Mouse (Mus musculus) small intestine, adult 2 months (tissue): ENCODE measurements around the gene Chad. TPM values are rescaled to one million over a fixed set of nuclear protein-coding genes. Genes with fewer than 3 reads are reported as not detected.

Experiments used
- H3K27ac ChIP-seq: fragments of 200-500 bp; 2 replicates; pipeline ENCODE4 v1.5.1; 2012; ENCODE audit warnings: low read depth, low read length, control low read depth, inconsistent platforms; ENCODE audit not compliant: insufficient read depth
- H3K27me3 ChIP-seq: fragments of 200-500 bp; 2 replicates; pipeline ENCODE4 v1.6.1; 2012; ENCODE audit warnings: mild to moderate bottlenecking, moderate library complexity, low read length, inconsistent platforms; ENCODE audit not compliant: control insufficient read depth, insufficient read depth
- H3K36me3 ChIP-seq: fragments of 200-500 bp; 2 replicates; pipeline ENCODE4 v1.6.1; 2012; ENCODE audit warnings: mild to moderate bottlenecking, low read length, control low read depth, inconsistent platforms; ENCODE audit not compliant: control insufficient read depth, insufficient read depth
- H3K4me1 ChIP-seq: fragments of 200-500 bp; 2 replicates; pipeline ENCODE4 v1.6.1; 2012; ENCODE audit warnings: low read length, inconsistent platforms, mixed read lengths; ENCODE audit not compliant: control insufficient read depth, insufficient read depth, insufficient read length
- H3K4me3 ChIP-seq: fragments of 200-500 bp; 2 replicates; pipeline ENCODE4 v1.5.1; 2012; ENCODE audit warnings: low read depth, mild to moderate bottlenecking, control low read depth, inconsistent platforms, low read length, moderate library complexity
- CTCF ChIP-seq: fragments of 200-500 bp; IDR thresholded peaks from 2 replicates; pipeline ENCODE4 v1.5.1; 2012; ENCODE audit warnings: low read depth, mild to moderate bottlenecking, control low read depth, inconsistent platforms, low read length, moderate library complexity, mixed read lengths; ENCODE audit not compliant: insufficient replicate concordance, insufficient read length; ENCODE audit errors: extremely low read depth
- POLR2A ChIP-seq: fragments of 200-500 bp; IDR thresholded peaks from 2 replicates; pipeline ENCODE4 v1.6.1; 2012; ENCODE audit warnings: low read depth, mild to moderate bottlenecking, control low read depth, inconsistent platforms, low read length, moderate library complexity
- WGBS: fragments of 180-500 bp; shearing (Covaris S2); methylation state at CpG from one replicate; pipeline ENCODE4 v1.1.7; 2018; 5-methylcytosine and 5-hydroxymethylcytosine counted together
- polyA plus RNA-seq: library from polyadenylated mRNA; depleted of rRNA; stranded (reverse); fragments of >200 nt; gene quantifications from 2 replicates; pipeline ENCODE4 v1.2.3, GENCODE M21; 2012; rRNA removed

Gene Chad
- polyA plus RNA-seq, 1 experiment: 0.91 TPM

DNA sequence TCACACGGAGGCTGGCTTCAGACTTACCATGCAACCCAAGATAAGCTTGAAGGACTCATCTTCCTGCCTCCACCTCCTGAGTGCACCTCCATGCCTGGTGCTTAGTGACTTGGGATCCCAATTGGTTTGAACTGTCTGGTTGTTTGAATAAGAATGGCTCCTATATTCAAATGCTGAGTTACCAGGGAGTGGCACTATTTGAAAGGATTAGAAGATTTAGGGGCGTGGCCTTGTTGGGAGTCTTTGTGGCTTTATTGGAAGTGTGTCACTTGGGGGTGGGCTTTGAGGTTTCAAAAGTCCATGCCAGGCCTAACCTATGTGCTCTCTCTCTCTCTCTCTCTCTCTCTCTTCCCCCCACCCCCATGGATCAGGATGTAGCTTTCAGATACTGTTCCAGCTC lies 52.8 kb downstream of the Chad start:
- Histone ChIP-seq H3K27ac (no peak overlapping the region), H3K4me3 (no peak overlapping the region), H3K36me3 (no peaks in the 10 kb centered on the region), H3K27me3 (no peaks in the 10 kb centered on the region), H3K4me1 (peaks cover 8% of the 10 kb centered on the region)
- 93% methylated on average over 2 of the region's 2 CpGs for WGBS
- TF ChIP-seq CTCF: no peak
- TF ChIP-seq POLR2A: no peak

Other genes with a start within 250 kb of the Chad start
- gene Luc7l3, start 243.1 kb upstream of the Chad start, polyA plus RNA-seq: 0.74 and 1.4 TPM in 2 replicates
- gene Ankrd40, start 237.0 kb upstream of the Chad start, polyA plus RNA-seq: 41.6 and 73.2 TPM in 2 replicates
- 42.4 and 188 TPM in 2 replicates for gene Abcc3, start 172.1 kb upstream of the Chad start, polyA plus RNA-seq
- gene Cacna1g, start 90.8 kb upstream of the Chad start, polyA plus RNA-seq: 6.9 and 10.7 TPM in 2 replicates
- gene Spata20, start 78.9 kb upstream of the Chad start, polyA plus RNA-seq: 0.09 TPM in 1 of 2 replicates, not detected in the other
- 2.6 and 9.9 TPM in 2 replicates for gene Epn3, start 65.1 kb upstream of the Chad start, polyA plus RNA-seq
- 1.1 and 1.4 TPM in 2 replicates for gene Mycbpap, start 43.3 kb upstream of the Chad start, polyA plus RNA-seq
- gene Rsad1, start 15.8 kb upstream of the Chad start, polyA plus RNA-seq: 3.7 and 8.4 TPM in 2 replicates
- gene Acsf2, start 36.8 kb downstream of the Chad start, polyA plus RNA-seq: 21.1 and 50.5 TPM in 2 replicates
- 88.1 and 169 TPM in 2 replicates for gene Lrrc59, start 64.7 kb downstream of the Chad start, polyA plus RNA-seq
- gene Mrpl27, start 88.7 kb downstream of the Chad start, polyA plus RNA-seq: 25.8 and 45.7 TPM in 2 replicates
- gene Eme1, start 88.9 kb downstream of the Chad start, polyA plus RNA-seq: 0.85 and 2.8 TPM in 2 replicates
- gene Xylt2, start 112.5 kb downstream of the Chad start, polyA plus RNA-seq: 12.2 and 27.0 TPM in 2 replicates
- gene Gm11541, start 139.5 kb downstream of the Chad start, polyA plus RNA-seq: not detected in 2 replicates
- gene Cdc34b, start 176.7 kb downstream of the Chad start, polyA plus RNA-seq: 0.13 TPM in 1 of 2 replicates, not detected in the other
- gene Tmem92, start 217.7 kb downstream of the Chad start, polyA plus RNA-seq: 0.10 TPM in 1 of 2 replicates, not detected in the other